Mouse (Mus musculus) thymus, postnatal 10 days (tissue): ENCODE data around the gene Gm10570.

ENCODE experiments used
- DNase-seq, 2 experiments: peaks; one replicate each; pipeline ENCODE4 v3.0.0; 2021; ENCODE audit warnings: low spot score in 2 of 2

Gm10570 gene

DNA sequence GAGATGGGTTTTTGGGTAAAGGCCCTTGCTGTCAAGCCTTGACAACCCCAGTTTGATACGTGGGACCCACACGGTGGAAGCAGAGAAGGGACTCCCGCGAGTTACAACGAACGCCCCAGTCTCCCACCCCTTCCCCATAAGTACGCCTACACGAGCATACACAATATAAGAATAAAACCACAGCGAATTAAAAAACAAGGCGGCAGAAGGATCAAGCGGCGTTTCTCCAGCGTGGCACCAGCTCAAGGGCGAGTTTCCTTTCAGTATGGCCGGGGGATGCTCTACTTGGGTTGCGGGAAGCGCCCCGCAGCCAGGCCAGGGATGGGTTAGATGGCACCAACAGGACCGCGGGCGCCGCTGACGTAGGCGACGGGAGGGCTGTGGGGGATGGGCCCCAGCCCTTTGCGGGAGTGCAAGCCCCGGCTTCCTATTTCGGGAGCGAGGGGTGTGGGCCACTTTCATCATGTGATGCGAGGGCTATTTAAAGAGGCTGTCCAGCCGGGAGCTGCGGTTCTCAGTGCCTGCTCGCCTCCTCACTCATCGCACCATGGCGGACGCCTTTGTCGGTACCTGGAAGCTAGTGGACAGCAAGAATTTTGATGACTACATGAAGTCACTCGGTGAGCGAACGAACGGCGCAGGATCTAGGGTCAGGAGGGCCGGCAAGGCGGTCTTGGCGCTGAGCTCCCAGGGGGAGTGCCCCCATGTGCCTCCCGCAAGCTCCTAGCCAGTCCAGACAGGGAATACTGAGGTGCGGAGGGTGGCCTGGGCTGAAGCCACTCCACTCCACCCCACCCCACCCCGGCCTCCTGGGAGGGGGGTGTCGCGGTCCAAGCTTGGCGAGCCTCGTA lies at the start of gene Gm10570, which contains the start of gene Fabp3:
TSS of gene Gm10570 (minus strand) at position 444 of the 851 bp plus-strand sequence.
TSS of gene Fabp3 (plus strand) at position 365 of the 851 bp plus-strand sequence.
- DNase-seq, result no peak

- DNase-seq, result no peak
Observed at GRCm38 (mm10) chr4:130357946-130358345, 49.5 kb upstream of the Gm10570 start.

DNA sequence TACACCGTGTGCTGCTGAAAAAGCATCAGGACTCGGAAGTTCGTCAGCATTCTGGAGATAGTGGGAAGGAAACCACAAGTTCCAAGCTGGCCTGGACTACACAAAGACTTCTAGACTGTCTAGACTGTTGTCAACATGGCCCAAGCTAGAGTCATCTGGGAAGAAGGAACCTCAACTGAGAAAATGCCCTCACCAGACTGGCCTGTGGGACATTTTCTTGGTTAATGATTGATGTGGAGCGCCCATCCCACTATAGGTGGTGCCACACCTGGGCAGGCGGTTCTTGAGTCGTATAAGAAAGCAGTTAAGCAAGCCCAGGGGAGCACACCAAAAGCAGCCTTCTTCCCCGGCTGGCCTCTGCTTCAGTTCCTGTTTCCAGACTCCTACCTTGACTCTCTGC lies 44.1 kb upstream of the Gm10570 start:
- DNase-seq, result no peak

- no peak for DNase-seq
Observed at GRCm38 (mm10) chr4:130350690-130351422, 42.4 kb upstream of the Gm10570 start.

DNA sequence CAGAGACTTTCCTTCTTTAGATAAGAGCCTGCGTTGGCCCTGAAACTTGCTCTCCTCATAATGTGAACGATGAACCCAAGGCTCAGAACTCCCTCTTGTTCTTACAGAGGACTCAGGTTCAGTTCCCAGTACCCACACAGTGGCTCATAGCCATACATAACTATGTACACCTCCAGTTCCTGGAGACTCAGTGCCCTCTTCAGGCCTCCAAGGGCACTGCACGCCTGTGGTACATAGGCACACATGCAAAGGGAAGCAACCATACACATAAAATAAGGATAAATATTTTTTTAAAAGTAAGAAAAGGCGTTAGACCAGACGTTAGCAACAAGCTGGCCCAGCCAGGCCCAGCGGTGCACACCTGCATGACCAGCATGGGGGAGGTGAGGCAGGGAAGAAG lies 41.2 kb upstream of the Gm10570 start:
- DNase-seq, result no peak

GRCm38 (mm10) chr4:130341691-130342090 lies 33.2 kb upstream of the Gm10570 start:
- DNase-seq, result peak in 1 of 2 experiments; percentile 58

DNA sequence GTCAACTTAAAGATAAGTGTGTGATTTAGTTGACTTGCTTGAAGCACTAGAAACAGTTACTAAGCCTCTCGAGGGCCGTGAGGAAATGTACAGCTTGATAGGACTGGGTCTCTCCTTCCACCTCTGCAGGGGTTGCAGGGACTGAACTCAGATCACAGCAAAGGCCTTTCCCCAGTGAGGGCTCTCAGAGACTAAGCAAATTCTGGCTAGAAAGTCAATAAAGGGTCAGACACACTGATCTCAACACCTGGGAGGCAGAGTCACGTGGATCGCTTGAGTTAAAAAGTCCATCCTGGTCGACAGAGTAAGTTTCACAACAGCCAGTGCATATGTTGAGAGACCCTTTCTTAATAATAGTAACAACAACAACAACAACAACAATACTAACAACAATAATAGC lies 27.4 kb upstream of the Gm10570 start:
- no peak for DNase-seq

DNA sequence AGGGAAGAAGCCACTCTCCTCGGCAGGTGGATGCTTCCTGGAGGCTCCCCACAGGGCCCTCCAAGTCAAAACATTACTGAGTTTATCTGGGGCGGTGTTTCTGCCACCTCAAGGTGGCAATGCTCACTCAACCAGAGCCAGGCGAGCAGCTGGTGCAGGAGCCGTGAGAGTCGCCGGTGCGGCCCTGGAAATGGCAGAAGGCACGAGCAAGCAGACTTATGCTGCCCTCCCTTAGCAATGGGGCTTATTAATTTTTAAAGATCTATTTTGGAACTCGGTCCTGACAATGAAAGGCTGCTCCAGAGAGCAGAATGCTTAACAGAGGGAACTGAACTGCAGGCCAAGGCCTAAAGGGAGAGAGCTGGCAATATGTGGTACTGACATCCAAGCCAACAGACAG lies 18.9 kb upstream of the Gm10570 start:
- DNase-seq, result no peak

DNA sequence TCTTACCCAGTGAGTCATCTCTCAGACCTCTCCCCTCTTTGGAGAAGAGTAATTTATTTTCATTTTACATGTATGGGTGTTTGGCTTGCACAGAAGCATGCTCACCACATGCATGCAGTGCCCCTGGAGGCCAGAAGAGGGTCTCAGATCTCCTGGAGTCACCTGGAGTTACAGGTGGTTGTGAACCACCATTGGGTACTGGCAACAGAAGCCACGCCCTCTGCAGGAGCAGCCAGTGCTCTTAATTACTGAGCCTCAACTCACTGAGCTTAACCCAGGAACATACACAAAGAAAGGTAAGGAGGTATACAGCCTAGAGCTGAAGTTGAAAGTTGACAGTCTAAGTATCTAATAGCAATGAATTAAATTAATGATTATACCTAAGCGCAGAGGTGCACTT lies 17.0 kb upstream of the Gm10570 start:
- DNase-seq, result no peak

- no peak for DNase-seq
Observed at GRCm38 (mm10) chr4:130323607-130324006, 15.1 kb upstream of the Gm10570 start.

DNA sequence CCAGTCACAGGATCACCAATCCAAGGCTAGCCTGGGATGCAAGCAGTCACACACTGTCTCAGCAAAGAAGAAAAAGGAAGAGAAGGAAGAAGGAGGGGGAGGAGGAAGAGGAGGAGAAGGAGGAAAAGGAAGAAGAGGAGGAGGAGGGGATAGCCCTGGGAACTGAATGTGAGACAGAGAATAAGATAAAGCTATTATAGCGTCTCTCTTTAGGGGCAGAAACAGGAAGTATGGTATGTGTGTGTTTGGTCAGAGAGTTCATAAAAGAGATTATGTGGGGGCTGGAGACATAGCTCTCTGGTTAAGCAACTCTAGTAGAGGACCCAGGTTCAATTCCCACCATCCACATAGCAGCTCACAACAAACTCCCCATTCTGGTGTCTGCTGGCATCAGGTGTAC lies 14.7 kb upstream of the Gm10570 start:
- no peak for DNase-seq

GRCm38 (mm10) chr4:130322567-130322966 lies 14.1 kb upstream of the Gm10570 start:
- DNase-seq, result no peak

GRCm38 (mm10) chr4:130321640-130322039 lies 13.2 kb upstream of the Gm10570 start:
- no peak for DNase-seq

DNA sequence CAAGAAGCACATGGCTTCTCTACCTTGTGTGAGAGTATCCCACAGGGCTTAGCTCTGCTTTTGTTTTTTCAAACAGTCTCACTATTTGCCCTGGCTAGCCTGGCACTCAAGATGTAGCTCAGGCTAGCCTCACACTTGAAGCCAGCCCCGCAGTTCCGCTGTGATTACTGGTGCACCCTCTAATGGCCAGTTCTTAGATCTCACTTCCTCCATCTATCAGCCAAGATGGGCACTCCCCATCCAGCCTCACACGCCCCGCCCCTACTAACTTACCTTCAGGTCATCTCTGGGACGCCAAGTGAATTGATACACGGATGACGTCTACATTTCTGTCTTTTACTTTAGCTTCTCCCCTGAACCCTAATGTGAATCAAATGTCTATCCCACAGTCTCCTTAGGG lies 11.1 kb upstream of the Gm10570 start:
- DNase-seq, result no peak

GRCm38 (mm10) chr4:130318122-130318521 lies 9.6 kb upstream of the Gm10570 start:
- DNase-seq, result no peak

GRCm38 (mm10) chr4:130316691-130317090 lies 8.2 kb upstream of the Gm10570 start:
- DNase-seq, result no peak

GRCm38 (mm10) chr4:130315771-130316527 lies 7.5 kb upstream of the Gm10570 start:
- DNase-seq, result no peak

GRCm38 (mm10) chr4:130313552-130313951 lies 5.1 kb upstream of the Gm10570 start:
- no peak for DNase-seq

- DNase-seq, result no peak
Observed at GRCm38 (mm10) chr4:130312526-130312925, 4.1 kb upstream of the Gm10570 start.

- no peak for DNase-seq
Observed at GRCm38 (mm10) chr4:130309254-130309653, 780 bp upstream of the Gm10570 start.

DNA sequence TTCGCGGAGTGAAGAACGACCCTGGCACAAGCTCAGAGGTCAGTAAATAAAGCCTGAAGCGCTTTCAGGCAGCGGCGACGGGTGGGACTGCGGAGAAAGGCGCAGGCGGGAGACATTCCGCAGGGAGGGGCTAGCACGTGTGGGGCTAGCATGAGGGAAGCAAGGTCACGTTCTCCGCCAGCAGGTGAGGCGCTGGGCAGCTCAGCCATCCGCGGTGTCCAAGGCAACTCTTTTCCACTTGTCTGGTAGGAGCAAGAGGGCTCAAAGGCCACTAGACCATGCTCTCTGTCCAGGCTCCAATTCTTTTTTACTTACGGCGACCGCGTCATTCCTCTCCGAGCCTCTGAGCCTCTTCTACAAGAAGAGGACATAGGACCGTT lies 633 bp downstream of the Gm10570 start:
- no peak for DNase-seq
